Mouse (Mus musculus) MEL (cell line): ENCODE data around the gene Wdr49.

ENCODE experiments used
- POLR2A ChIP-seq, 2 experiments: IDR thresholded peaks; 2 replicates each; pipeline ENCODE4 v1.6.1; 2011 to 2012; ENCODE audit warnings: low read length in 2 of 2, mild to moderate bottlenecking in 2 of 2, control low read depth in 1 of 2, improper control_type of control experiment in 1 of 2, low read depth in 1 of 2, moderate library complexity in 1 of 2; ENCODE audit not compliant: control insufficient read depth in 1 of 2, insufficient read depth in 1 of 2, poor library complexity in 1 of 2
- RCOR1 ChIP-seq: IDR thresholded peaks from 2 replicates; pipeline ENCODE4 v1.6.1; 2012; ENCODE audit warnings: low read depth, mild to moderate bottlenecking, inconsistent platforms, low read length, improper control_type of control experiment

- TF ChIP-seq POLR2A (IDR thresholded peaks at IDR 0.05; ENCODE audit: control insufficient read depth in 1 of 2, insufficient read depth in 1 of 2, low read depth in 1 of 2, low read length in 2 of 2, poor library complexity in 1 of 2) (no peak), RCOR1 (no peak)
These were observed 11.0 kb upstream of the Wdr49 start for GRCm38 (mm10) chr3:75492913-75493312.
